Mouse (Mus musculus) heart, embryonic 16.5 days (tissue): Measurements from ENCODE around the gene Lrrc57. TPM values are rescaled to one million over a fixed set of nuclear protein-coding genes. Genes with fewer than 3 reads are reported as not detected.

Source experiments
- ATAC-seq: fragments of 200-750 bp; cut with Nextera tagmentation; replicated peaks from 2 replicates; pipeline ENCODE4 v1.8.0; 2017; ENCODE audit warnings: moderate number of reproducible peaks; ENCODE audit not compliant: insufficient read depth, low FRiP score; ENCODE audit errors: extremely low read depth
- H3K27ac ChIP-seq: fragments of 300-500 bp; sonication (generic); 2 replicates; pipeline ENCODE4 v1.5.1; 2014; ENCODE audit warnings: mild to moderate bottlenecking, low read length, control low read depth, moderate library complexity
- H3K27me3 ChIP-seq: fragments of 300-500 bp; sonication (generic); 2 replicates; pipeline ENCODE4 v1.6.1; 2014; ENCODE audit warnings: low read length, mixed read lengths; ENCODE audit not compliant: control insufficient read depth, insufficient read depth
- H3K36me3 ChIP-seq: fragments of 300-500 bp; sonication (generic); 2 replicates; pipeline ENCODE4 v1.6.1; 2014; ENCODE audit not compliant: control insufficient read depth, insufficient read depth
- H3K4me1 ChIP-seq: fragments of 300-500 bp; sonication (generic); 2 replicates; pipeline ENCODE4 v1.6.1; 2014; ENCODE audit warnings: low read length, mixed read lengths; ENCODE audit not compliant: control insufficient read depth, insufficient read depth
- H3K4me2 ChIP-seq: fragments of 300-500 bp; sonication (generic); 2 replicates; pipeline ENCODE4 v1.6.1; 2014; ENCODE audit warnings: low read depth, mild to moderate bottlenecking, control low read depth, low read length
- H3K4me3 ChIP-seq: fragments of 300-500 bp; sonication (generic); 2 replicates; pipeline ENCODE4 v1.5.1; 2014; ENCODE audit warnings: mild to moderate bottlenecking, control low read depth, low read length
- H3K9ac ChIP-seq: fragments of 300-500 bp; sonication (generic); 2 replicates; pipeline ENCODE4 v1.6.1; 2014; ENCODE audit warnings: low read length, control low read depth
- H3K9me3 ChIP-seq: fragments of 300-500 bp; sonication (generic); replicated peaks from 2 replicates; pipeline ENCODE4 v1.6.1; 2016; ENCODE audit warnings: low read length; ENCODE audit not compliant: control insufficient read depth
- WGBS: fragments of 180-500 bp; shearing (Covaris S2); extraction: QIAGEN DNeasy Blood & Tissue Kit; methylation state at CpG from one replicate; pipeline ENCODE4 v1.1.7; 2014; 5-methylcytosine and 5-hydroxymethylcytosine counted together
- polyA plus RNA-seq: library from polyadenylated mRNA; unstranded; fragments of >200 nt; fragmentation: Nextera tagmentation; extraction: Ambion mirVana; gene quantifications from 2 replicates; pipeline ENCODE4 v1.2.1, GENCODE M21; 2015

Gene Lrrc57
- polyA plus RNA-seq, 1 experiment from 2014 or later: 25.7 TPM

DNA sequence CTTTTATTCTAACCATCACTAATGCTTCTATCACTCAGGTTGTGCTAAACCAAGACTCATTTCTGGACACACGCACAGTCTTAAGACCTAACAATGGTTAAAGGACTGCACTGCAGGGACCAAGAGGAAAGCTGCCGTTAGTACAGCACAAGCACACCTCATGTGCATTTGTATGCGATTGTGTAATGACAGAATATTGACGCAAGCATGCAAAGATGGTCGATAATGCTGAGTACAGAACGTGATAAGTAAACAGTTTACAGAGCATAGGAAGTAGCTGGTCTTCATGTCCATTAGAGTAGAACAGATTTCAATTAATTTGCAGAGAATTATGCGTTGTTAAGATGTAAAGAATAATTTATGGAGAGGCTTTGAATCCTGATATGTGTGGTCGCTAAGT, 31.5 kb upstream of the Lrrc57 start:
- Histone ChIP-seq H3K4me1 (no peaks in the 10 kb centered on the region), H3K36me3 (no peaks in the 10 kb centered on the region), H3K4me2 (no peak overlapping the region), H3K4me3 (no peak overlapping the region), H3K9me3 (no peaks in the 10 kb centered on the region), H3K27ac (no peak overlapping the region), H3K9ac (no peak overlapping the region), H3K27me3 (no peaks in the 10 kb centered on the region)
- 90% methylated on average over 8 of the region's 8 CpGs for WGBS
- ATAC-seq: no peak

DNA sequence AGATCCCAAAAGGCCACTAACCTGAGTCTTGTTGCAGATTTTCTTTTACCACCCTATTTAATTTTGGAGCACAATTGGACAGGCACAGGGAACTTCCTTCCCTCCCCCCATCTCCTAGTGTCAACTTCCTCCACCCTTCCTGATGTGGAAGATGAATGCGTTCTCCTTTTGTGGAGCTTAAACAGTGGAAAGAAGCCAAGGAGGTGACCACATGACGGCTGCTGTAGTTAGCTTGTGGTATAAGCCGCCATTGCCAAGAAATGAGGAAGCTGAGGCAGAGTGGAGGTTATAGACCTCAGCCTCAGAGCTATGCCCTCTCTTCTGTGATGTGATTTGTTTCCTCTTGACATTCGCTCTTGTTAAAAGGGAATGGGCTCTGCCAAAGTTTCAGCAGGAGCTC, 22.6 kb upstream of the Lrrc57 start:
- 57% methylated on average over 4 of the region's 4 CpGs for WGBS
- ATAC-seq: no peak
- peak overlapping the region; percentile 4; the same call in 1 of the 2 replicates for H3K4me2 ChIP-seq

DNA sequence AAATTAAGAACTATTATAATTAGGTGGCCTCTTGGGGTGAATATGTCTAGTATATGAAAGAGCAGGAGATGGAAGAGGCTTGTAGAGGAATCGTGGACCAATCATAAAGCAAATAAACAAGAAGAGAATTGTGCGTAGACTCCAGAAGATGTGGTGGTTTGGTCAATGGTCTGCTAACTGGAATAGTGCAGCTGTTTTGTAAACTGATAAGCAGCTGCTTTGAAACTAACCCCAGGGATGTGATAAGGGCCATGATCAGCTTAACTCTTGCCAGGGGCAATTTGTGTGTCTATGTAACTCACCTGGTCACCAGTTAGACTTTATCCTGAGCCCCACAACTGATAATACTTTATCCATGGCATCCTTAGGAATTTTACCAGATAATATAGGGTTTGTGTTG, 22.2 kb upstream of the Lrrc57 start:
- 70% methylated on average over 2 of the region's 2 CpGs for WGBS
- Histone ChIP-seq H3K9me3 (no peaks in the 10 kb centered on the region), H3K9ac (no peak overlapping the region), H3K27ac (peak overlapping the region; percentile 39), H3K4me2 (no peak overlapping the region; the same call in 1 of the 2 replicates), H3K27me3 (no peaks in the 10 kb centered on the region), H3K36me3 (peaks cover 10% of the 10 kb centered on the region), H3K4me3 (no peak overlapping the region), H3K4me1 (peaks cover 21% of the 10 kb centered on the region)
- no peak for ATAC-seq

More for the DNA sequence above, 22.6 kb upstream of the Lrrc57 start:
- Histone ChIP-seq H3K4me1 (peaks cover 21% of the 10 kb centered on the region), H3K9me3 (no peaks in the 10 kb centered on the region), H3K27ac (peak overlapping the region; percentile 39), H3K36me3 (peaks cover 10% of the 10 kb centered on the region), H3K27me3 (no peaks in the 10 kb centered on the region), H3K4me3 (no peak overlapping the region), H3K9ac (no peak overlapping the region)

DNA sequence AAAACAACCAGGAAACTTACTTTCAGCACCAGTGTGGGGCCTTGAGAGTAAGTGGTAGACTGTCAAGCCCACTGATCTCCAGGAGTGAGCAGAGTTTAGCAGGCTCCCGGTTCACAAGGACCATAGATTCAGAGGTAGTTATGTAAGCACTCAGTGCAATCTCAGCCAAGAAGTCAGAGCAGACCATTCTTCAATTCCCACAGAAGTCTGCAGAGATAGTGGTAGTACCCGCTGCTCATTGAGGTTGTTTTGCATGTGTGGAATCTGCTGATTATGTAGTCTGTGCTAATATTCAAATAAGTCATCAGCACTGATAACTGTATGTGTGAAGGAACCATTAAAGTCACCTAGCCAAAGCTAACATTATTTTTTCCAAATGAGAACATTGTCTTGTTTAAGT, 21.3 kb upstream of the Lrrc57 start:
- peaks cover 10% of the 10 kb centered on the region for H3K36me3 ChIP-seq
- ATAC-seq: no peak
- H3K9ac ChIP-seq: no peak overlapping the region
- H3K4me3 ChIP-seq: no peak overlapping the region
- 0 out of 2 replicates have a peak overlapping the region, but pooled peaks have one; percentile 2 for H3K27ac ChIP-seq
- WGBS: 39% methylated on average over 2 of the region's 2 CpGs
- no peaks in the 10 kb centered on the region for H3K27me3 ChIP-seq
- H3K9me3 ChIP-seq: no peaks in the 10 kb centered on the region
- peak overlapping the region; percentile 17; the same call in 1 of the 2 replicates for H3K4me2 ChIP-seq
- H3K4me1 ChIP-seq: peaks cover 21% of the 10 kb centered on the region

DNA sequence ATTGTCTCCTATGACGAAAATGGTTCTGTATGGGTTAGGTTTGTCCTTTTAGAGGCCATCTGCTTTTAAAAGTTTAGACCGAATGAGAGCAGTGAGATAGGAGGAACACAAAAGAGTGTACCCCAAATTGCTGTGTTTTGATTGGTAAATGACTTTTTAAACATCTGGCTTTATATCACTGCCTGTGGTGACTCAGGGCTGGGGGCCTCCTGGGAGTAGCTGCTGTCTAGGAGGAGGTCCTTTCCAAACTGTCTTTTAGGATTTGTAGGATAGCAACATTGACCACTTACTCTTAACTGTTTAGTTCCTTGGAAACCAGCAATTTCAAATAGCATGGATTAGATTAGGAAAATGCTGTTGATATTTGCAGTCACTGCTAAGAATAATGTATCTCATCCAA, 20.9 kb upstream of the Lrrc57 start:
- ATAC-seq: no peak
- Histone ChIP-seq H3K27me3 (no peaks in the 10 kb centered on the region), H3K9ac (no peak overlapping the region), H3K4me3 (no peak overlapping the region; the same call in 1 of the 2 replicates), H3K4me1 (peaks cover 21% of the 10 kb centered on the region), H3K9me3 (no peaks in the 10 kb centered on the region), H3K36me3 (peaks cover 10% of the 10 kb centered on the region), H3K4me2 (peak overlapping the region; percentile 81), H3K27ac (no peak overlapping the region)
- WGBS: 69% methylated on average over 2 of the region's 2 CpGs

DNA sequence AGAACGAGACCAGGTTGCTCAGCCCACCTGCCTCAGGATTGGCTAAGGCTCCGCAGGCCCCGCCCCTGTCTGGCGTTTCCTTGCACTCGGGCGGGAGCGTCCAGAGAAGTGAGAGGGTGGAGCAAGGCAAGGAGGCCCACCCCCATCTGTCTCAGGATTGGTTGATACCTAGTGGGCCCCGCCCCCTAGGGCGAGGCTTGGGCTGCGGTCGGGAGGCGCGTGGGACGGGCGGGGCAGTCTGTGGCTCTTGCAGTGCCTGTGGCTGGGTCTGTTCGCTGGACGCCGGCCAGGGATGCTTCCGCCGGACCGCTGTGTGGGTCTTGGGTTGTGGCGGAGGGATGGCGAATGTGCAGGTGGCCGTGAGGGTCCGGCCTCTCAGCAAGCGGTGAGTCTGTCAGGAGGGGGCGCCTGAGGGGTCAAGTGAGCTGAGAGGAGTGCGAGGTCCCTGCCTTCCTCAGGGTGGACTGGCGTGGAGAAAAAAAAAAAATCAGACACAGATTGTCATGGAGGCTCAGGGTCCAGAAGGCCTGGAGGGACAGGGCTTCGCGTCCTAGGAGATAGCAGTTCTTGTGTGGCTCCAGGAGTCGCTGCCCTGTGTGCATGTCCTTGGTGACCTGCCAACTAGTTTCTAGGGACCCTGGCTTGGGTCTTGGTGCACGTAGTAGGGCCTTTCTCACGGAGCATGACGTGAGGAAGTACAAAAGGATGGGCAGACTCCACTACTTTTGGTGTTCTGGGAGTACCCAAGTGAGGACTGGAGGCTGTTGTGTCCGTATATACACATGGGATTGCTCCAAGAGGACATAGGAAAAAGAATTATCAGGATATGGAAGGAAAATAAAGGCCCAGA, 19.8 kb upstream of the Lrrc57 start, which contains the start of gene Stard9:
Gene Stard9, plus strand, starts transcription at position 236 of the 850 bp plus-strand sequence.
- 3% methylated on average over 36 of the region's 36 CpGs for WGBS

DNA sequence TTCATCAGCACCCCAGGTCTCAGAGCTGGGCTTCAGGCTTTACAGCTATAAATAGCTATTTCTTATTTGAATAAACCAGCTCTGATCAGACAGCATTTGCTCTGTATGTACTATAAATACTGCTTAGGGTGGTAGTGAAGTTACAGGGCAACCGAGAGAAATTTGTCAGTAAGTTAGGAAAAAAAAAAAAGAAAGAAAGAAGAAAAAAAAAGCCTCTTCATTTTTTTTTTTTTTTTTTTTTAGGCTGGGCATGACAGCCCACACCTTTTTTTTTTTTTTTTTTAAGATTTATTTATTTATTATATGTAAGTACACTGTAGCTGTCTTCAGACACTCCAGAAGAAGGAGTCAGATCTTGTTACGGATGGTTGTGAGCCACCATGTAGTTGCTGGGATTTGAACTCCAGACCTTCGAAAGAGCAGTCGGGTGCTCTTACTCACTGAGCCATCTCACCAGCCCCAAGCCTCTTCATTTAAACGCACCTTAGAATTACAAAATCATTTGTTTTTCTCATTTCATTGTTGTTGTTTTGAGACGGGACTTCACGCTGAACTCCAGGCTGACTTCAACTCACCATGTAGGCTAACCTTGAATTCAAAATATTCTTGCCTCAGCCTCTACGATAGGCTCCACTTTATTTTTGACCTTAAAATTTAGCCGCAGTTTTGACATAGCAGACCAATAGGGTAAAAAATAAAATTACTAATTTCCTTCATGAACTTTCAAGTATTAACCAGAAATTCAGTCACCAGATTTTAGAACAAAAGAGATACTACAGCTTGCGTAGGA, 19.0 kb upstream of the Lrrc57 start:
- ATAC-seq: no peak
- WGBS: 24% methylated on average over 10 of the region's 10 CpGs

More for the DNA sequence above, 19.8 kb upstream of the Lrrc57 start, which contains the start of gene Stard9:
- Histone ChIP-seq H3K4me3 (peak within 1 kb of the TSS; percentile 75), H3K27me3 (no peaks in the 10 kb centered on the region), H3K27ac (peak within 1 kb of the TSS; percentile 75), H3K9me3 (no peaks in the 10 kb centered on the region), H3K4me2 (peak within 1 kb of the TSS; percentile 81), H3K9ac (peak within 1 kb of the TSS; percentile 78), H3K4me1 (peaks cover 21% of the 10 kb centered on the region), H3K36me3 (peaks cover 7% of the 10 kb centered on the region)
- peak; percentile 100 for ATAC-seq

DNA sequence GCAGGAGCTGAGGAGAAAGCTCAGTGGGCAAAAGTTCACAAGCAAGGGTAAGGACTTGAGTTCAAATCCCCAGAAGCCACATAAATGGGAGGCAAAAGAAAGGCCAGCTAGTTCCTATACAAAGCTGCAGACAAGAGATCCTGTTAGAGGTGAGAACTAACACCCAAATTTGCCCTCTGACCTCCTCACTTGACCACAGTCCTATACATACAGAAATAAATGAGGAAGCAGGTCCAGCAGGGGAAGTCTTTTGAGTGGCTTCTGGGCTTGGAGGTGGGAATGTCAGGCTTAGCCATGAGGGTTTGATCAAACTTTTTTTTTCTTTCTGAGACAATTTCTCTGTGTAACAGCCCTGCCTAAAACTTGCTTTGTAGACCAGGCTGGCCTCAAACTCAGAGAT, 13.6 kb upstream of the Lrrc57 start:
- Histone ChIP-seq H3K9me3 (no peaks in the 10 kb centered on the region), H3K9ac (no peak overlapping the region), H3K27me3 (no peaks in the 10 kb centered on the region), H3K4me2 (no peak overlapping the region), H3K4me3 (no peak overlapping the region), H3K36me3 (peaks cover 8% of the 10 kb centered on the region), H3K4me1 (no peaks in the 10 kb centered on the region), H3K27ac (no peak overlapping the region)
- ATAC-seq: no peak

More for the DNA sequence above, 19.0 kb upstream of the Lrrc57 start:
- Histone ChIP-seq H3K4me2 (peak overlapping the region; percentile 66), H3K4me1 (peaks cover 21% of the 10 kb centered on the region), H3K36me3 (peaks cover 3% of the 10 kb centered on the region), H3K9ac (peak overlapping the region; percentile 57), H3K4me3 (peak overlapping the region; percentile 75), H3K27ac (peak overlapping the region; percentile 42; the same call in 1 of the 2 replicates), H3K9me3 (no peaks in the 10 kb centered on the region), H3K27me3 (no peaks in the 10 kb centered on the region)
